Mouse (Mus musculus): Measurements from ENCODE around the gene Tmem247.

Tmem247 gene

GRCm38 (mm10) chr17:86911261-86911660 lies 5.9 kb upstream of the Tmem247 start:
- in situ Hi-C loops (cut with MboI, MseI) = loop anchor here (5.0 kb wide), 1 partner anchor 81 kb away; no protein-coding TSS in a partner anchor

- in situ Hi-C loops (cut with MboI, MseI) = loop anchor here (5.0 kb wide), 1 partner anchor 79 kb away; no protein-coding TSS in a partner anchor
Observed at GRCm38 (mm10) chr17:86913003-86913607, 4.0 kb upstream of the Tmem247 start.

DNA sequence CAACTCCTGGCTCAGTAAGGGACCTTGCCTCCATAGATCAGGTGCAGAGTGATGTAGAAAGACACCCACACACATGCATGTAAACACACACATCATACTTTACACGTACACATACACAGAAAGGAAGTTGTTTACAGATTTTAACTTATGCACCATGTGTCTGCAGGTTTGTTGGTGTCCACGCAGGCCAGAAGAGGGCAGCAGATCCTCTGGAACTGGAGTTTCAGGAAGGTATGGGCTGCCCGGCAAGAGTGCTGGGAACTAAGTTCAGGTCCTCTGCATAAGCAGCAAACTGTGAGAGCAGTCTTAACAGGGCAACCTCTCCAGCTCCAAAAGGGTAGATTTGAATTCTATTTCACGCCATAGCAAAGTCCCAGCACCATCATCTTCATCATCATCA lies 1.6 kb upstream of the Tmem247 start:
- in situ Hi-C loops (cut with MboI, MseI) = loop anchor here (5.0 kb wide), 2 partner anchors 127 to 337 kb away; no protein-coding TSS in a partner anchor

GRCm38 (mm10) chr17:86918786-86919185 lies 1.6 kb downstream of the Tmem247 start:
- in situ Hi-C loops (cut with MboI, MseI) = loop anchor here (5.0 kb wide), 2 partner anchors 124 to 334 kb away; no protein-coding TSS in a partner anchor

- in situ Hi-C loops (cut with MboI, MseI) = loop anchor here (5.0 kb wide), 2 partner anchors 123 to 333 kb away; no protein-coding TSS in a partner anchor
Observed at GRCm38 (mm10) chr17:86919729-86920128, 2.6 kb downstream of the Tmem247 start.

- in situ Hi-C loops (cut with MboI, MseI) = no loop called here
Observed at GRCm38 (mm10) chr17:86924679-86925078, 7.5 kb downstream of the Tmem247 start.

DNA sequence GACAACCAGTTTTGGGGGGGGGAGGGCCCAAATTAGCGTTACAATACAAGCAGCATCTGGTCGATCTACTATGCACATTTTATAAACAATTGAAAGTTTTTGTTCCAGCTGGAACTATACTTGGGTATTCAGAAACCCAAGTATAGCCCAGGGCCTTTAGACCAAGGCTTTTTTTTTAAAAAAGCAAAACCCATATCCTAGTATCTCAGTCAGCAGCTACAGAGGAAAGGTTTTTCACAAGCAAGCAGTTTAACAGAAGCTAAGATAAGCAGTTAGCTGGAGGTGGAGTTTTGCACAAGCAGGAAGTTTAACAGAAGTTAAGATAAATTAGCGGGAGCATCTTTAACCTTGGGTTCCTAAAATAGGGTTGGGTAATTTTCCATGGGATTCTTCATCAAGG lies 9.7 kb downstream of the Tmem247 start:
- in situ Hi-C loops (cut with MboI, MseI) = no loop called here

- in situ Hi-C loops (cut with MboI, MseI) = no loop called here
Observed at GRCm38 (mm10) chr17:86929355-86929754, 12.2 kb downstream of the Tmem247 start.

DNA sequence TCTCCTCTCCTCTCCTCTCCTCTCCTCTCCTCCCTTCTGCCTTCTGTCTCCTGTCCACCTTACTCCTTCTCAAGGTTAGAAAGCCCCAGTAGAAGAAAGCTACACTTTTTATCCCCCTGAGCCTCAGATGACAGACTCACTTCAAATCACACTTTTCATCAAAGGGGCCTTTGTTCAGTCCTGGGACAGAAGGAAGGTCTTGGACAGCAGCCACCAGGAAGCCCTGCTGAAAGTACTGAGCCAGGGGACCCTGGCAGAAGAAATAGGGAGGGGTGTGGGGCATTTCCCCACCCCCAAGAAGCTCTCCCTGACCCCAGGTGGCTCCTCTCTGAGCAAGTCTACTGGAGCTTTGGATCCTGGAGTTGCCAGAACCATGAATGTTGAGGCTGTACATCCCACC lies 12.8 kb downstream of the Tmem247 start:
- in situ Hi-C loops (cut with MboI, MseI) = no loop called here

DNA sequence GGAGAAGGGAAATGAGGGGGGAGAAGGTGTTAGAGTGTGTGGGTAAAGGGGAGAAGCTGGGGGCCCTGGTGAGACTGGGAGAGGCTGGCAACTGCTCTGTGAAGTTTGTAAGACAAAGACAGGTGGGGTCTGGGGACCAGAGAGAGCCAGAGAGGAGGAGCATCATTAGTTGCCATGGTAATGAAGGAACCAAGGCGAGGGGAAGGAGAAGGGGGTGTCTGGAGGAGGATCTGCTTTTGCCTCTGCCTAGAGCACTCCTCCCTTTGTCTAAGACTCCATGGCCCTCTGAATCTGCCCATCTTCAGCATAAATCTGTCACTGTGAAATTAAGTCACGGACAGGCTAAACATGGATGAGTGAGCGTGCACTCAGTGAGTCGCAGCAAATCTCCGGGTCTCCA lies 15.7 kb downstream of the Tmem247 start:
- in situ Hi-C loops (cut with MboI, MseI) = no loop called here

DNA sequence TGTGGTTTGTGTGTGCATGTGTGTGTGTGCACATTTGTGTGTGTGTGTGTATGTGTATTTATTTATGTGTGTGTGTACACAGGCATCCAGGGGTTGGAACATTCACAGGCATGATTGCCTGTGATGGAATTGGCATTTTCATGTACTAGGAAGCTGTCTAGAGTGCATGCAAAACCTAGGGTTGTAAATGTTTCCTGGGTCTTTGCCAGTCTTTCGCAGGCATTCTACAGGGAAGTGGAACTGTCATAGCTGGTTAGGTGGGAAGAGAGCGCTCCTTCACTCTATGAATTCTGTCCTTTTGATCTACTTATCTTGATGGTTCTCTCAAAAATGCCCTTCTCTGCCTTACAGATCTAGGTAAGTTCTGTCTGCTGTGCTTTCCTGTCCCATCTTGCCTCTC lies 19.9 kb downstream of the Tmem247 start:
- in situ Hi-C loops (cut with MboI, MseI) = no loop called here

GRCm38 (mm10) chr17:86937497-86938155 lies 20.5 kb downstream of the Tmem247 start:
- in situ Hi-C loops (cut with MboI, MseI) = no loop called here

DNA sequence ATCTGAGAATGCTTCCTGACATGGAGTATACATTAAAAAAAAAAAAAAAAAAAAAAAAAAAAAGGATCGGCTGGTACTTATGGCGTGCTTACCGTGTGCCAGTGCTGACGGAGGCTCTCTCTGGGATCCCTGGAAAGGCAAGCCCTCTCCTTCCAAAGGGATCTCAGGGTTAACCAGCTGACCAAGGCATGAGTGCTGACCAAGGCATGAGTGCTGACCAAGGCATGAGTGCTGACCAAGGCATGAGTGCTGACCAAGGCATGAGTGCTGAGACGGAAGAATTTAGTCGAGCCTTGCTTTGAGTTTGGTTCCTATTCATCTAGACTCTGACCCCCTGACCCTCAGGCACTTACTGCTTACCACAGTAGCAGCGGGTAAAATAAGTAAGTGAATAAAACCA lies 21.5 kb downstream of the Tmem247 start:
- in situ Hi-C loops (cut with MboI, MseI) = no loop called here

GRCm38 (mm10) chr17:86942112-86942511 lies 25.0 kb downstream of the Tmem247 start:
- in situ Hi-C loops (cut with MboI, MseI) = no loop called here

- in situ Hi-C loops (cut with MboI, MseI) = no loop called here
Observed at GRCm38 (mm10) chr17:86943158-86943557, 26.0 kb downstream of the Tmem247 start.

DNA sequence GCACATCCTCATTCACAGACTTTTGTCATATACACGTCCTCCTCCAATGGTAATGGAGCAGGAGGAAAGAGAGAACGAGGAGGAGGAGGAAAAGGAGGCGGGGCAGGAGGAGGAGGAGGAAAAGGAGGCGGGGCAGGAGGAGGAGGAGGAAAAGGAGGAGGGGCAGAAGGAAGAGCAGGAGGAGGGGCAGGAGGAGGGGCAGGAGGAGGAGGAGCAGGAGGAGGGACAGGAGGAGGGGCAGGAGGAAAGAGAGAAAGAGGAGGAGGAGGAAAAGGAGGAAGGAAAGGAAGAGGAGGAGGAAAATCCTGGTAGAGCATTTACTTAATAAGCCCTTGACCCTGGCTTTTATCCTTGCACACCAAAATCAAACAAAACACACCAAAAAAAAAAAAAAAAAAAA lies 28.9 kb downstream of the Tmem247 start:
- in situ Hi-C loops (cut with MboI, MseI) = no loop called here

DNA sequence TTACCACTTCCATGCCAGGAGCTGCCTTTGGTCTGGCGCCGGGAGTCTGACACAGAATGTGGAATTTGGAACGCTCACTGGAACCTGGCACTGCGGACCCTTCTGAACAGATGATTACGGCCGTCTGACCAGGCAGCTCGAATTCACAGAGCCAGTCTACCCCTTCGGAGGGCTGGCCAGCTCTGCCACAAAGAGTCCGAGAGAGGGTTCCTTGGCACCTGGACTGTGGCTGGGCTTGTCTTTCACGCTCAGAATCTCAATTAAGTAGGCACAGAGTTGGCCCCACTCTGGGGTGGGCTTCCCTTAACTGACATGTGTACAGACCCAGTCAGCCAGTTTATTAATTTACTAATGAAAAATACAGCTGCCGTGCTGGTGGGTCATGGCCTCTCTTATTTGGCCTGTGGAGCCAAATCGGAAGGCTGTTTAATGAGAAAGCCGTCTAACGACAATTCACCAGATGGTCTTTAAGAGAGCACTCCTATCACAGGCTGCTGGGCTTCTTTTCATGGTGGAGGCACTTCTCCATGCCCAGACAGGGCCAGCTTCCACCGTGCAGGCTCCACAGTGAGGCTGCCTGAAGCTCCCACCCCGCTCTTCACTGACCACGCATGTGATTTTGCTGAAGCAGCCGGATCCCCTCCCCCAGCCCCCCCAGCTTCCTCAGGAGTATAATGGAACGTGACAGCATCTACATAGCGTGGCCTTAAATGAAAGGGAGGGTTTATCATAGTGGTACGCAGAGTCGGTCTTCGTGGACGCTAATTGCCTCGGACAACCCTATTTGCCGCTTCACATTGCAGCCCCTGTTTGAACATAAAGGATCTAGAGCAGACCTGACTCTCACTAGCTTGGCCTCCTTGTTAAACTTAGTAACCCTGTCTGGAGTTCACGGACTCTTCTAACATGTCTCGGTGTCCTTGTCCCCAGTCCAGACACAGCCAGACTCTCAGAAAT lies 31.0 kb downstream of the Tmem247 start, which contains the start of gene Atp6v1e2:
Gene Atp6v1e2, minus strand, starts transcription at position 58 of the 957 bp plus-strand sequence.
- in situ Hi-C loops (cut with MboI, MseI) = no loop called here

DNA sequence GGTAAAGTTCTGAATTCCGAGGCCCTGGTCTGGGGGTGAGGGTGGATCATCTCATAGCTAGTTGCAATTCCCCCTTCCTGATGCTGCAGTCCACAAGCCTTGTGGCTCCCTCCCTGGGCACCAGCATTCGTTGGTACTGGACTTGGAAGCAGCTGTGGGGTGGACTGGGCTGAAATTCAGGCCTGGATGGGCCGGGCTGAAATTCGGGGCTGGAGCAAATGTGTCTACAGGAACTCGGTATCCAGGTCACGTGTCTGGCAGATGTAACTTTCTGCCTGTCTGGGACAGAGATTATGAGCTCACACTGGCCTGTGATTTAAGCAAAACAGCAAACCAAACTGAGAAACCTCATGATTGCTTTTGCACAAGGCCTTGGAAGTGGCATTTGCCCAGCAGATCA lies 31.7 kb downstream of the Tmem247 start:
- in situ Hi-C loops (cut with MboI, MseI) = no loop called here

- in situ Hi-C loops (cut with MboI, MseI) = no loop called here
Observed at GRCm38 (mm10) chr17:86957239-86957638, 40.1 kb downstream of the Tmem247 start.

GRCm38 (mm10) chr17:86957968-86958367 lies 40.8 kb downstream of the Tmem247 start:
- in situ Hi-C loops (cut with MboI, MseI) = no loop called here

DNA sequence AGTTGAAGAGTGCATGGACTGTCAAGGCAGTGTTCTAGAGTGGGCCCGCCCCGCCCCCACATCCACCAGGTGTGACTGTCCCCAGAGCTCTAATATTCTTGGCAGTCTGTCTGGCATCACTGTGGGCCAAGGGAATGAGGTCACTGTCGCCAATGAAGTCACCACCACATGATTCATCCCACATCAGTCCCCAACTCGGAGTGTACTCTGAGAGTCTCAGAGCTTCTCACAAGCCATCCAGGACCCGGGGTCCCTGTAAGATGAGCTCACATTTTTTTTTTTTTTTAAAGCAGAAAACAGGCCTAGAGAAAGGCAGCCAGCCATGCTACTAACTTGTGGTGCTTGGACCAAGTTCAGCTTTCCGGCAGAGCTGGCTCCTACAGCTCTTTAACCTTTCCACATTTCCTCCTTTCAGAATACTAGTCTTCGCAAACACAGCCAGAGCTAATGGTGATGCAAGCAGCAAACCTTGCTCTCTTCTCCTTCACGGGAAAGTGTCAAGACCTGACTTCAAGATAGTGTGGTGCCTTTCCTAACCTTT lies 44.2 kb downstream of the Tmem247 start:
- in situ Hi-C loops (cut with MboI, MseI) = no loop called here

Data from T-helper 2 cell (primary cell).